Mouse (Mus musculus) lung, postnatal 0 days (tissue): ENCODE data around the gene Prr13. TPM values are rescaled to one million over a fixed set of nuclear protein-coding genes. Genes with fewer than 3 reads are reported as not detected.
A peak's percentile ranks its signal among the peaks of the same experiment; 100 is the strongest.

Experiments
- ATAC-seq: fragments of 200-750 bp; cut with Nextera tagmentation; 2 replicates; pipeline ENCODE4 v1.8.0; 2017; ENCODE audit warnings: moderate library complexity
- DNase-seq: peaks from one replicate; pipeline ENCODE4 v3.0.0-alpha.2; 2016; ENCODE audit warnings: low spot score
- H3K27ac ChIP-seq: fragments of 300-500 bp; sonication (generic); 2 replicates; pipeline ENCODE4 v1.5.1; 2014; ENCODE audit warnings: antibody characterized with exemption, mild to moderate bottlenecking, low read length, mixed read lengths
- H3K27me3 ChIP-seq: fragments of 300-500 bp; sonication (generic); replicated peaks from 2 replicates; pipeline ENCODE4 v1.6.1; 2014; ENCODE audit warnings: low read length, mixed read lengths; ENCODE audit not compliant: insufficient read depth
- H3K36me3 ChIP-seq: fragments of 300-500 bp; sonication (generic); 2 replicates; pipeline ENCODE4 v1.6.1; 2014; ENCODE audit warnings: low read length, mixed read lengths; ENCODE audit not compliant: insufficient read depth
- H3K4me1 ChIP-seq: fragments of 300-500 bp; sonication (generic); 2 replicates; pipeline ENCODE4 v1.6.1; 2014; ENCODE audit warnings: antibody characterized with exemption, low read depth, low read length, mixed read lengths; ENCODE audit not compliant: insufficient read depth
- H3K4me2 ChIP-seq: fragments of 300-500 bp; sonication (generic); replicated peaks from 2 replicates; pipeline ENCODE4 v1.6.1; 2014; ENCODE audit warnings: low read depth, mild to moderate bottlenecking, low read length, moderate library complexity, mixed read lengths
- H3K4me3 ChIP-seq: fragments of 300-500 bp; sonication (generic); 2 replicates; pipeline ENCODE4 v1.5.1; 2014; ENCODE audit warnings: low read depth, low read length
- H3K9ac ChIP-seq: fragments of 300-500 bp; sonication (generic); replicated peaks from 2 replicates; pipeline ENCODE4 v1.6.1; 2014; ENCODE audit warnings: low read depth, mild to moderate bottlenecking
- H3K9me3 ChIP-seq: fragments of 300-500 bp; sonication (generic); 2 replicates; pipeline ENCODE4 v1.6.1; 2016; ENCODE audit warnings: low read length, mixed read lengths
- CTCF ChIP-seq: IDR thresholded peaks from 2 replicates; pipeline ENCODE4 v1.5.1; 2016; ENCODE audit warnings: antibody characterized with exemption, mild to moderate bottlenecking
- EP300 ChIP-seq: IDR thresholded peaks from 2 replicates; pipeline ENCODE4 v1.6.1; 2016; ENCODE audit warnings: antibody characterized with exemption, mild to moderate bottlenecking, control low read depth
- WGBS: fragments of 180-500 bp; shearing (Covaris S2); extraction: QIAGEN DNeasy Blood & Tissue Kit; methylation state at CpG from one replicate; pipeline ENCODE4 v1.1.7; 2014; 5-methylcytosine and 5-hydroxymethylcytosine counted together
- polyA plus RNA-seq: library from polyadenylated mRNA; unstranded; fragments of >200 nt; fragmentation: Nextera tagmentation; extraction: Ambion mirVana; gene quantifications from 2 replicates; pipeline ENCODE4 v1.2.1, GENCODE M21; 2015

The Prr13 gene
- polyA plus RNA-seq, 1 experiment from 2014 or later, result 128 TPM

GRCm38 (mm10) chr15:102423602-102424240 lies 35.1 kb upstream of the Prr13 start:
- H3K27ac ChIP-seq, result no peak overlapping the region
- H3K4me3 ChIP-seq, result no peak overlapping the region
- H3K4me2 ChIP-seq, result no peak overlapping the region
- 93% methylated on average over 2 of the region's 2 CpGs for WGBS
- H3K9me3 ChIP-seq, result no peaks in the 10 kb centered on the region
- no peaks in the 10 kb centered on the region for H3K4me1 ChIP-seq
- ATAC-seq (no peak), DNase-seq (no peak)
- no peaks in the 10 kb centered on the region for H3K36me3 ChIP-seq
- TF ChIP-seq EP300, result no peak
- TF ChIP-seq CTCF, result 0 out of 2 replicates have a peak, but pooled peaks have one; percentile 6
- H3K27me3 ChIP-seq, result no peaks in the 10 kb centered on the region
- no peak overlapping the region for H3K9ac ChIP-seq

GRCm38 (mm10) chr15:102424657-102425056 lies 34.2 kb upstream of the Prr13 start:
- no peaks in the 10 kb centered on the region for H3K4me1 ChIP-seq
- H3K9me3 ChIP-seq, result no peaks in the 10 kb centered on the region
- H3K27me3 ChIP-seq, result no peaks in the 10 kb centered on the region
- H3K27ac ChIP-seq, result no peak overlapping the region
- no peak overlapping the region for H3K9ac ChIP-seq
- TF ChIP-seq CTCF (0 out of 2 replicates have a peak, but pooled peaks have one; percentile 10), EP300 (no peak)
- H3K36me3 ChIP-seq, result no peaks in the 10 kb centered on the region
- no peak for DNase-seq
- H3K4me2 ChIP-seq, result no peak overlapping the region
- ATAC-seq, result no peak
- H3K4me3 ChIP-seq, result no peak overlapping the region
- whole genome bisulfite sequencing, result 61% methylated on average over 2 of the region's 2 CpGs

- no peak for ATAC-seq
- Histone ChIP-seq H3K9me3 (no peaks in the 10 kb centered on the region), H3K4me1 (no peaks in the 10 kb centered on the region), H3K27me3 (no peaks in the 10 kb centered on the region), H3K9ac (no peak overlapping the region), H3K27ac (no peak overlapping the region), H3K4me2 (no peak overlapping the region), H3K36me3 (peaks cover 19% of the 10 kb centered on the region), H3K4me3 (no peak overlapping the region)
- no peak for DNase-seq
- TF ChIP-seq CTCF (no peak), EP300 (no peak)
- 100% methylated on average over 1 of the region's 1 CpGs for WGBS
These were observed 31.9 kb upstream of the Prr13 start for GRCm38 (mm10) chr15:102426963-102427362.

GRCm38 (mm10) chr15:102432046-102432445 lies 26.8 kb upstream of the Prr13 start:
- no peaks in the 10 kb centered on the region for H3K9me3 ChIP-seq
- no peaks in the 10 kb centered on the region for H3K27me3 ChIP-seq
- H3K4me3 ChIP-seq, result no peak overlapping the region
- H3K27ac ChIP-seq, result no peak overlapping the region
- ATAC-seq (no peak), DNase-seq (no peak)
- peaks cover 24% of the 10 kb centered on the region for H3K36me3 ChIP-seq
- TF ChIP-seq CTCF (no peak), EP300 (no peak)
- no peak overlapping the region for H3K9ac ChIP-seq
- no peak overlapping the region for H3K4me2 ChIP-seq
- WGBS, result 58% methylated on average over 1 of the region's 1 CpGs
- H3K4me1 ChIP-seq, result no peaks in the 10 kb centered on the region

GRCm38 (mm10) chr15:102433173-102433572 lies 25.7 kb upstream of the Prr13 start:
- TF ChIP-seq CTCF, result no peak
- TF ChIP-seq EP300, result no peak
- Histone ChIP-seq H3K9me3 (no peaks in the 10 kb centered on the region), H3K9ac (no peak overlapping the region), H3K4me1 (no peaks in the 10 kb centered on the region), H3K4me2 (no peak overlapping the region), H3K4me3 (no peak overlapping the region), H3K27me3 (no peaks in the 10 kb centered on the region), H3K27ac (no peak overlapping the region), H3K36me3 (peaks cover 24% of the 10 kb centered on the region)
- no peak for ATAC-seq
- WGBS, result 92% methylated on average over 4 of the region's 4 CpGs
- no peak for DNase-seq

- Histone ChIP-seq H3K27me3 (no peaks in the 10 kb centered on the region), H3K4me1 (no peaks in the 10 kb centered on the region), H3K36me3 (no peaks in the 10 kb centered on the region), H3K9me3 (no peaks in the 10 kb centered on the region), H3K27ac (no peak overlapping the region), H3K4me2 (no peak overlapping the region), H3K4me3 (no peak overlapping the region), H3K9ac (no peak overlapping the region)
- DNase-seq, result peak; percentile 81
- peak; percentile 63 for ATAC-seq
- TF ChIP-seq EP300 (no peak), CTCF (peak; percentile 82)
- 50% methylated on average over 2 of the region's 2 CpGs for WGBS
These were observed 16.3 kb upstream of the Prr13 start for GRCm38 (mm10) chr15:102442490-102442889.

- Histone ChIP-seq H3K4me3 (no peak within 1 kb of the TSS), H3K27me3 (no peaks in the 10 kb centered on the region), H3K9ac (no peak within 1 kb of the TSS), H3K27ac (no peak within 1 kb of the TSS), H3K9me3 (no peaks in the 10 kb centered on the region), H3K4me2 (no peak within 1 kb of the TSS), H3K36me3 (no peaks in the 10 kb centered on the region), H3K4me1 (no peaks in the 10 kb centered on the region)
- no peak for DNase-seq
- ATAC-seq, result peak; percentile 11; the same call in 1 of the 2 replicates
- no peak for TF ChIP-seq CTCF
- TF ChIP-seq EP300, result no peak
- 49% methylated on average over 8 of the region's 8 CpGs for WGBS
These were observed 13.7 kb upstream of the Prr13 start, which contains the start of gene Amhr2 for GRCm38 (mm10) chr15:102445146-102445545. Gene Amhr2, plus strand, starts transcription at chr15:102445367.
